Mouse (Mus musculus): Measurements from ENCODE around the gene Uqcc1. TPM values are rescaled to one million over a fixed set of nuclear protein-coding genes. Genes with fewer than 3 reads are reported as not detected.
"Not testable (repeated sequence)": the region's sequence is repeated elsewhere in the genome, so short reads cannot be mapped to it uniquely, and the experiment has no call there.

Uqcc1 gene
- polyA plus RNA-seq, 1 experiment from 2014 or later = 116 TPM

- Histone ChIP-seq H3K9ac (ENCODE audit: low read length) (no peak overlapping the region), H3K9me3 (ENCODE audit: control insufficient read depth, low read length) (no peaks in the 10 kb centered on the region), H3K27ac (replicated peaks in 1 of 2; ENCODE audit: control insufficient read depth in 1 of 2, insufficient read depth in 1 of 2, low read depth in 2 of 2, low read length in 2 of 2) (no peak overlapping the region), H3K36me3 (ENCODE audit: control insufficient read depth, insufficient read depth, low read length) (peaks cover 91% of the 10 kb centered on the region), H3K4me1 (ENCODE audit: control insufficient read depth in 2 of 2, insufficient read depth in 2 of 2, low read length in 2 of 2) (no peaks in the 10 kb centered on the region), H3K4me3 (ENCODE audit: control insufficient read depth in 1 of 2, insufficient read depth in 1 of 2, low read depth in 1 of 2, low read length in 2 of 2) (no peak overlapping the region), H3K27me3 (ENCODE audit: control insufficient read depth, insufficient read depth, low read length) (no peaks in the 10 kb centered on the region), H3K4me2 (ENCODE audit: low read length) (no peak overlapping the region)
- ATAC-seq (ENCODE audit: insufficient number of reproducible peaks, insufficient read depth, low FRiP score, low read depth) = no peak
- WGBS = 66% methylated on average over 7 of the region's 7 CpGs
Observed at GRCm38 (mm10) chr2:155849464-155849863, 80.6 kb downstream of the Uqcc1 start.

- H3K36me3 ChIP-seq (ENCODE audit: control insufficient read depth, insufficient read depth, low read length) = peaks cover 82% of the 10 kb centered on the region
- 32% methylated on average over 6 of the region's 6 CpGs for WGBS
- no peak overlapping the region for H3K4me2 ChIP-seq (ENCODE audit: low read length)
- H3K9ac ChIP-seq (ENCODE audit: low read length) = no peak overlapping the region
- H3K4me3 ChIP-seq (ENCODE audit: control insufficient read depth in 1 of 2, insufficient read depth in 1 of 2, low read depth in 1 of 2, low read length in 2 of 2) = no peak overlapping the region
- no peaks in the 10 kb centered on the region for H3K27me3 ChIP-seq (ENCODE audit: control insufficient read depth, insufficient read depth, low read length)
- H3K27ac ChIP-seq (replicated peaks in 1 of 2; ENCODE audit: control insufficient read depth in 1 of 2, insufficient read depth in 1 of 2, low read depth in 2 of 2, low read length in 2 of 2) = no peak overlapping the region
- no peaks in the 10 kb centered on the region for H3K4me1 ChIP-seq (ENCODE audit: control insufficient read depth in 2 of 2, insufficient read depth in 2 of 2, low read length in 2 of 2)
- no peaks in the 10 kb centered on the region for H3K9me3 ChIP-seq (ENCODE audit: control insufficient read depth, low read length)
- ATAC-seq (ENCODE audit: insufficient number of reproducible peaks, insufficient read depth, low FRiP score, low read depth) = no peak
Observed at GRCm38 (mm10) chr2:155848291-155848690, 81.8 kb downstream of the Uqcc1 start.

GRCm38 (mm10) chr2:155846930-155847329, 83.2 kb downstream of the Uqcc1 start:
- no peak for ATAC-seq (ENCODE audit: insufficient number of reproducible peaks, insufficient read depth, low FRiP score, low read depth)
- H3K36me3 ChIP-seq (ENCODE audit: control insufficient read depth, insufficient read depth, low read length) = peaks cover 68% of the 10 kb centered on the region
- 84% methylated on average over 8 of the region's 8 CpGs for WGBS

GRCm38 (mm10) chr2:155838961-155839360, 91.1 kb downstream of the Uqcc1 start:
- Histone ChIP-seq H3K9ac (ENCODE audit: low read length) (no peak overlapping the region), H3K36me3 (ENCODE audit: control insufficient read depth, insufficient read depth, low read length) (no peaks in the 10 kb centered on the region), H3K27me3 (ENCODE audit: control insufficient read depth, insufficient read depth, low read length) (no peaks in the 10 kb centered on the region), H3K4me1 (ENCODE audit: control insufficient read depth in 2 of 2, insufficient read depth in 2 of 2, low read length in 2 of 2) (no peaks in the 10 kb centered on the region), H3K4me2 (ENCODE audit: low read length) (no peak overlapping the region), H3K27ac (replicated peaks in 1 of 2; ENCODE audit: control insufficient read depth in 1 of 2, insufficient read depth in 1 of 2, low read depth in 2 of 2, low read length in 2 of 2) (no peak overlapping the region), H3K9me3 (ENCODE audit: control insufficient read depth, low read length) (no peaks in the 10 kb centered on the region), H3K4me3 (ENCODE audit: control insufficient read depth in 1 of 2, insufficient read depth in 1 of 2, low read depth in 1 of 2, low read length in 2 of 2) (no peak overlapping the region)
- no peak for ATAC-seq (ENCODE audit: insufficient number of reproducible peaks, insufficient read depth, low FRiP score, low read depth)
- WGBS = 74% methylated on average over 4 of the region's 4 CpGs

More at GRCm38 (mm10) chr2:155846930-155847329, 83.2 kb downstream of the Uqcc1 start:
- Histone ChIP-seq H3K9ac (ENCODE audit: low read length) (no peak overlapping the region), H3K27ac (replicated peaks in 1 of 2; ENCODE audit: control insufficient read depth in 1 of 2, insufficient read depth in 1 of 2, low read depth in 2 of 2, low read length in 2 of 2) (no peak overlapping the region), H3K4me1 (ENCODE audit: control insufficient read depth in 2 of 2, insufficient read depth in 2 of 2, low read length in 2 of 2) (no peaks in the 10 kb centered on the region), H3K4me2 (ENCODE audit: low read length) (no peak overlapping the region), H3K4me3 (ENCODE audit: control insufficient read depth in 1 of 2, insufficient read depth in 1 of 2, low read depth in 1 of 2, low read length in 2 of 2) (no peak overlapping the region), H3K27me3 (ENCODE audit: control insufficient read depth, insufficient read depth, low read length) (no peaks in the 10 kb centered on the region), H3K9me3 (ENCODE audit: control insufficient read depth, low read length) (no peaks in the 10 kb centered on the region)

- Histone ChIP-seq H3K9me3 (ENCODE audit: control insufficient read depth, low read length) (no peaks in the 10 kb centered on the region), H3K4me2 (ENCODE audit: low read length) (no peak overlapping the region), H3K27ac (replicated peaks in 1 of 2; ENCODE audit: control insufficient read depth in 1 of 2, insufficient read depth in 1 of 2, low read depth in 2 of 2, low read length in 2 of 2) (no peak overlapping the region), H3K4me1 (ENCODE audit: control insufficient read depth in 2 of 2, insufficient read depth in 2 of 2, low read length in 2 of 2) (no peaks in the 10 kb centered on the region), H3K27me3 (ENCODE audit: control insufficient read depth, insufficient read depth, low read length) (no peaks in the 10 kb centered on the region), H3K4me3 (ENCODE audit: control insufficient read depth in 1 of 2, insufficient read depth in 1 of 2, low read depth in 1 of 2, low read length in 2 of 2) (no peak overlapping the region), H3K9ac (ENCODE audit: low read length) (no peak overlapping the region), H3K36me3 (ENCODE audit: control insufficient read depth, insufficient read depth, low read length) (no peaks in the 10 kb centered on the region)
- 36% methylated on average over 3 of the region's 3 CpGs for WGBS
- ATAC-seq (ENCODE audit: insufficient number of reproducible peaks, insufficient read depth, low FRiP score, low read depth) = no peak
Observed at GRCm38 (mm10) chr2:155837961-155838360, 92.1 kb downstream of the Uqcc1 start.

- no peaks in the 10 kb centered on the region for H3K4me1 ChIP-seq (ENCODE audit: control insufficient read depth in 2 of 2, insufficient read depth in 2 of 2, low read length in 2 of 2)
- WGBS = 47% methylated on average over 9 of the region's 9 CpGs
- no peak for ATAC-seq (ENCODE audit: insufficient number of reproducible peaks, insufficient read depth, low FRiP score, low read depth)
- H3K36me3 ChIP-seq (ENCODE audit: control insufficient read depth, insufficient read depth, low read length) = no peaks in the 10 kb centered on the region
- no peak within 1 kb of the TSS for H3K27ac ChIP-seq (replicated peaks in 1 of 2; ENCODE audit: control insufficient read depth in 1 of 2, insufficient read depth in 1 of 2, low read depth in 2 of 2, low read length in 2 of 2)
- H3K4me2 ChIP-seq (ENCODE audit: low read length) = no peak within 1 kb of the TSS
- H3K9me3 ChIP-seq (ENCODE audit: control insufficient read depth, low read length) = no peaks in the 10 kb centered on the region
- no peak within 1 kb of the TSS for H3K9ac ChIP-seq (ENCODE audit: low read length)
- no peaks in the 10 kb centered on the region for H3K27me3 ChIP-seq (ENCODE audit: control insufficient read depth, insufficient read depth, low read length)
- no peak within 1 kb of the TSS for H3K4me3 ChIP-seq (ENCODE audit: control insufficient read depth in 1 of 2, insufficient read depth in 1 of 2, low read depth in 1 of 2, low read length in 2 of 2)
Observed at GRCm38 (mm10) chr2:155834732-155835131, 95.4 kb downstream of the Uqcc1 start, which contains the start of gene Fam83c. Fam83c (minus strand) TSS chr2:155834854.

- not testable (repeated sequence) for ATAC-seq (ENCODE audit: insufficient number of reproducible peaks, insufficient read depth, low FRiP score, low read depth); H3K4me2 ChIP-seq (ENCODE audit: low read length); H3K36me3 ChIP-seq (ENCODE audit: control insufficient read depth, insufficient read depth, low read length); H3K27me3 ChIP-seq (ENCODE audit: control insufficient read depth, insufficient read depth, low read length); H3K9me3 ChIP-seq (ENCODE audit: control insufficient read depth, low read length); H3K9ac ChIP-seq (ENCODE audit: low read length); H3K27ac ChIP-seq (replicated peaks in 1 of 2; ENCODE audit: control insufficient read depth in 1 of 2, insufficient read depth in 1 of 2, low read depth in 2 of 2, low read length in 2 of 2); H3K4me3 ChIP-seq (ENCODE audit: control insufficient read depth in 1 of 2, insufficient read depth in 1 of 2, low read depth in 1 of 2, low read length in 2 of 2); H3K4me1 ChIP-seq (ENCODE audit: control insufficient read depth in 2 of 2, insufficient read depth in 2 of 2, low read length in 2 of 2)
- 59% methylated on average over 1 of the region's 1 CpGs for WGBS
Observed at GRCm38 (mm10) chr2:155832087-155832486, 98.0 kb downstream of the Uqcc1 start.

- no peak overlapping the region for H3K4me2 ChIP-seq (ENCODE audit: low read length)
- no peaks in the 10 kb centered on the region for H3K27me3 ChIP-seq (ENCODE audit: control insufficient read depth, insufficient read depth, low read length)
- H3K9ac ChIP-seq (ENCODE audit: low read length) = no peak overlapping the region
- WGBS = 49% methylated on average over 9 of the region's 9 CpGs
- H3K9me3 ChIP-seq (ENCODE audit: control insufficient read depth, low read length) = no peaks in the 10 kb centered on the region
- no peak for ATAC-seq (ENCODE audit: insufficient number of reproducible peaks, insufficient read depth, low FRiP score, low read depth)
- H3K27ac ChIP-seq (replicated peaks in 1 of 2; ENCODE audit: control insufficient read depth in 1 of 2, insufficient read depth in 1 of 2, low read depth in 2 of 2, low read length in 2 of 2) = no peak overlapping the region
- H3K36me3 ChIP-seq (ENCODE audit: control insufficient read depth, insufficient read depth, low read length) = no peaks in the 10 kb centered on the region
- peaks cover 3 to 7% of the 10 kb centered on the region in 2 experiments; a peak in 3 of 4 replicates for H3K4me1 ChIP-seq (ENCODE audit: control insufficient read depth in 2 of 2, insufficient read depth in 2 of 2, low read length in 2 of 2)
- H3K4me3 ChIP-seq (ENCODE audit: control insufficient read depth in 1 of 2, insufficient read depth in 1 of 2, low read depth in 1 of 2, low read length in 2 of 2) = no peak overlapping the region
Observed at GRCm38 (mm10) chr2:155831302-155831701, 98.8 kb downstream of the Uqcc1 start.

All from heart, embryonic 14.5 days (tissue).